Mouse (Mus musculus): ENCODE results near the gene Lpar2.

- TF ChIP-seq CTCF (conservative IDR thresholded peaks at IDR 0.05; ENCODE audit: low read length): no peak
- no peak for TF ChIP-seq NANOG (IDR thresholded peaks at IDR 0.05; ENCODE audit: borderline replicate concordance, low read length)
- TF ChIP-seq POU5F1 (IDR thresholded peaks at IDR 0.05; ENCODE audit: borderline replicate concordance, low read length): no peak
Measured at GRCm38 (mm10) chr8:69821971-69822385, 251 bp upstream of the Lpar2 start.
